Mouse (Mus musculus): Measurements from ENCODE around the gene F3.
A peak's percentile ranks its signal among the peaks of the same experiment; 100 is the strongest.
"Not testable (repeated sequence)": the region's sequence is repeated elsewhere in the genome, so short reads cannot be mapped to it uniquely, and the experiment has no call there.

The F3 gene

DNA sequence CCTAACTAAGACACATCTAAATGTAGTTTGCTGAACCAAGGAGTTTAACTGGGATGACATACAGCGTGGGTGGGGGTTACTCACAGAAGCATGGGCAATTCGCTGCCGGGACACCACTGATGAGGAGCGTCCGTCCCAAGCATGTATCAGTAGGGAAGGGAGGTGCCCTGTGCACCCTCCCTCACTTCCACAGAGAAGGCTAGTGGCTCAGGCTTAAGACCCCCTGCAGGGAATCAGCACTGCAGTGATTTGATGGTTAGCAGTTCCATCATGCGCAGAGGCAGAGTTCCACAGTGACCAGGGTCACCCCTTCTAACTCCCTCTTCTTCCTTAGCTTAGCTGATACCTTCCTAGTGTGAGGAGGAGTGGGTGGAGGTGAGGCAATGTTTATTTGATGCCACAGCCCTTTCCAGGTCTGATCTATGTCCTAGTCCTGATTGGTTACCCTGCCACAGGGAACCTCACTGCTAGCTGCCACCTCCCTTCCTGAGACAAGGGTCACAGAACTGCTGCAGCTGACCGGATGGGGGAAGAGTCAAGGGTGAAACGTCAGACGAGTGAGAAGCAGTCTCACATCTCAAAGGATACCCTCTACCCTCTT, 15.5 kb downstream of the F3 start:
- DNase-seq (ENCODE audit: low spot score in 2 of 2) = no peak

DNA sequence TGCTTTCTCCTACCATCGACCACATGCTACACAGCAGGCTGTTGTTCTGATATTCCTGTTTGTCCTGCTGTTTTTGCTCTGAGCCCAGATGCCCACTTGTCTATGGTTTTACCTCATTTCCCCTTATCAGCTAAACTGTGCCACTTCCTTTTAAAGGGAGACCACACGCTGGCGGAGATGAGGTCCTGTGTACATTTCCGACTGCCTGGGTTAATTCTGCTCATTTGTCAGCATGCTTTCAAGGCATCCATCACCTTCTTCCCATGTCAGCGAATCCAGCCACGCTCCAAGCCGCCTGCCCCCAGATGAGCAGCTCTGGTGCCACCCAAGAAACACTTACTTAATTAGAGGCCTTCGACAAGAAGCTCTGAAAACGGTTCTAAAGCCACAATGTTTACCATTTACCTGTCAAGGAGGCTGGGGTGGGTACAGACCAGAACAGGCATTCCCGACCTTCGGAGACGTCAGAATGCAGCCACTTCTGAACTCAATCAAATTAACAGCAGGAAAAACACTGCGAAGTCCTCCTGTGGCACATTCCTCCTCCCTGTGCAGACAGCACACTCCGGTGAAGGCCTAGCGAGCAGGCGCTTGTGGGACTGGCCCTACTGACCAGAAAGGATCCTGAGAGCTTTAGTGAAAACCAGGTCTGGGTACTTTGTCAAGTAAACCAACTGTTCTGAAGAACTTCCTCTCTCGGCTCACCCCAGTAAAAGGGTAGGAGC, 16.3 kb downstream of the F3 start:
- DNase-seq (ENCODE audit: low spot score in 2 of 2) = no peak

DNA sequence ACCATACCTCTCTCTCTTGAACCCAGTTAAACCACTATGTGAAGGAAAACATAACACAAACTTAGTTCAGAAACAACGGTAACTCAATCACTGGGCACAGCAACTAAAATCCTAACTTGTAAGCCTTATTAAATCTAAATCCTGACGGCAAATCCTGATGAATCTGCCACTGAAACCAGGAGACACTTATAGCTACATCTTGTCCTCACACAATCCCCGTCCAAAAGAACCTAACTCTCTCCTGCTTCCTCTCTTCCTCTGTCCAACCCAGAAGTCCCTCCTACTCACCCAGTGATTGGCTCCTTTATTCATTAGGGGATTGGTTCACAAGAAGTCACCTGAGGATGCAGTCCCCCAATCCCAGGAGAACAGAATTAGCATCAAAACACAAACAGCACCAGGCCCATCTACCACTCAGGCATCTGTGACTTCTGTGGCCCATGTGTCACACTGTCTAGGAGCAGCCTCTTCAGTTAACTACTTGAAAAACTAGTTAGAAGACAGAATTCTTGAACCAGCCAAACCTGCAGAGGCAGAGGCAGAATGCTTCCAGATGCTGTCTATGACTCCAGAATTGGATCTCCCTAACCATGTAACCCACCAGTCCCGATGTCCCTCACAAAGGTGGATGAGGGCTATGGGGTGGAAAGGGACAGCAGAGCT, 18.0 kb downstream of the F3 start:
- not testable (repeated sequence) for DNase-seq (ENCODE audit: low spot score in 2 of 2)

DNA sequence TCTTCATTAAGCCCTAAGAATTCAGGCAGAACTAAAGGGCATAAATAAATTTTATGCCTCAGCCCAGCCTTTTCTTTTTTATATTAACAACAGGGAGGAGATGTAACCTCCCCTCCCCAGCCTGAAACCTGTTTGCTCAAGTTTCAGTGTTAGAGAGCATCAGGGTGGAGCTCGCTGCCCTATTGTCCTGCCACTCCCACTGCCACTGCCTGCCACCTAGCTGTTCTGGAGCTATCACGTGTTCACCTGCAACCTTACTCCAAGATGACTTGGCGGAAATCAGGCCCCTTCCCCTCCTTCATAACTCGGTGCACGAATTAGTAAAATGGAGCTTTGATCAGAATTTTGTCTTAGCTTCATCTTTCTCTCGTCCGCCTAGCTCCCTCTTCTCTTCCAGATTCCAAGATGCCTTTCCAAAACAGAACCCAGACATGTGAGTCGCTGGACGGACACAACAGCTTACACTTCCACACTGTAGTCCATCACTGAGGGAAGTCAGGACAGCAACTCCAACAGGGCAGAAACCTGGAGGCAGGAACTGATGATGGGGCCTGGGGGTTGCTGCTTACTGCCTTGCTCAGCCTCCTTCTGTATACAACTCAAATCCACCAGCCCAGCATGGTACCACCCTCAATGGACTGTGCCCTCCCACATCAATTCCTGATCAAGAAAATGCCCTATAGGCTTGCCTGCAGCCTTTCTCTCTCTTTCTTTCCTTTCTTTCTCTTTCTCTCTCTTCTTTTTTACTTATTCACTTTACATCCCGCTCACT, 31.2 kb downstream of the F3 start:
- not testable (repeated sequence) for DNase-seq (ENCODE audit: low spot score in 2 of 2)

DNA sequence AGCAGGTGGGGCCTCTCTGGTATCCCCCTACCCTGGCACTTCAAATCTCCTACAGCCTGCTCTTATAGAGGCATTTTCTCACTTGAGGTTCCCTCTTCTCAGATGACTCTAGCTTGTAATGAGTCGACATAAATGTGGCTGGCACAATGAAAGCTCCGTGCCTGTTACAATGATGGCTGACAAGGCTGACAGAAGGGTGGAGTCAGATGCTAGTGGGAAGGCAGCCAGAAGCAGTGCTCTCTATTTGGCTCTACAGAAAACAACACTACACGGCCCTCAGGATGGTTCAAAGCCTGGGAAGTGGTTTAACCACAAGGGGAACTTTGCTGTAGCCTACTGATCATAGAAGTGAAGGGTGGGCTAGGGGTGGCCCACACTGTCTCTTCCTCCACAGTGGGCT, 31.8 kb downstream of the F3 start:
- no peak for DNase-seq (ENCODE audit: low spot score in 2 of 2)

DNA sequence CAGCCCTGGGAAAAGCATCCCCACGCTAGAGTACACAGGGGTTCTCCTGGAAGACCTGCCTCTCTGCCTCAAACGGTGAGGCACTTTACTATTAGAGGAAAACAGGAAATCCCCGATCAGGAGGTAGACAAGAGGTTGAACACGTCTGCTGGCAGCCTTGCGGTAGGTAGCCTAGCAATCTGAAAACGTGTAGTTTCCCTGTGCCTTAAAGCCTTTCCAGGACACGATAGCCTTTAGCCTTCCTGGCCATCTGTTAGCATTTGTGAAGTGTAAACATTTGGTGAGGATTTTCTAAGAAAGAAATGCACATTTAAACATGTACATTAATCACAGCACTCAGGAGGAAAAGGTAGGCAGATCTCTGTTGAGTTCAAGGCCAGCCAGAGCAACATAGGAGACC, 35.0 kb downstream of the F3 start:
- no peak for DNase-seq (ENCODE audit: low spot score in 2 of 2)

DNA sequence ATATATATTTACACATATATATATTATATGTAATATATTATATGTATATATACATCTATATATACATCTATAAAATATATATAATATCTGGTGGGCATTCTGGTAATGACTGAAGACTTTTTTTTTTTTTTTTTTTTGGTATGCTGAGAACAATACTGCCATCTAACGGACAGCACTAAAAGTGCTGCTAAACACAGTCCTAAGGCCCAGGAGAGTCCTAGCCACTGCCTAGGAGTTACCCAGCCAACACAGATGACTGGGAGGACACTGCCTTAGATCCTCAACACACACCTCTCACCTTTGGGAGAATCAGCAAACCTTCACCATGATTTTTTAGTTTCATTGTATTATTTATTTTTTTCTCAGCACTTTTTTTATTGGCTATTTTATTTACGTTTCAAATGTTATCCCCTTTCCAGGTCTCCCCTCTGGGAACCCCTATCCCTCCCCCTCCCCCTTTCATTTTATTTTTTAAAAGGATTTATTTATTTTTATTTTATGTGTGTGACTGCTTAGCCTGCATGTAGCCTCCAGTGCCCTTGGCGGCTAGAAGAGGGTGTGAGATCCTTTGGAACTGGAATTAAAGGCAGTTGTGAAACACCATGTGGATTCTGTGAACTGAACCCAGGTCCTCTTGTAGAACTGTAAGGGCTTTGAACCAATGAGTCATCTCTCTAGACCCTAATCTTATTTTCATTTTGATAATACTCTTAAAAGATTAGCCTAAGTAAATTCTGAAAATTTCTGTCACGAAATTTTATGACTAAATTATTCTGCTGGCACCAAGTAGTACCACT, 38.9 kb downstream of the F3 start:
- no peak for DNase-seq (ENCODE audit: low spot score in 2 of 2)

DNA sequence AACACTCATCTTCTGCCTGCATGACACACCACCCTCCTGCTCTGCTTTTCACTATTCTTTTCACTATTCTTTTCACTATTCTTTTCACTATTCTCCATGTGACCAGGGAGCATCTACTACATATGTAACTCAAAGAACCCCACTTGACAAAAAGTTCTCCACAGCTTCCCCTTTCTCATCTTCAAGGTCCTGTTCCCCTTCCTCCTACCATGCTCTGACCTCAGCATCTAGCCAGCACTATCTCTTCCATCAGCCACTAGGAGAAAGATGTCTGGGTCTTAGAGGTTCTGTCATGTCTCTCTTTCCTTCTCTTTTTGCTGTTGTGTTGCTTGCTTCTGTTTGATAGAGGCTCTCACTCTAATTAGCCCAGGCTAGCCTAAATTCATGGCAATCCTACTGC, 42.7 kb downstream of the F3 start:
- no peak for DNase-seq (ENCODE audit: low spot score in 2 of 2)

DNA sequence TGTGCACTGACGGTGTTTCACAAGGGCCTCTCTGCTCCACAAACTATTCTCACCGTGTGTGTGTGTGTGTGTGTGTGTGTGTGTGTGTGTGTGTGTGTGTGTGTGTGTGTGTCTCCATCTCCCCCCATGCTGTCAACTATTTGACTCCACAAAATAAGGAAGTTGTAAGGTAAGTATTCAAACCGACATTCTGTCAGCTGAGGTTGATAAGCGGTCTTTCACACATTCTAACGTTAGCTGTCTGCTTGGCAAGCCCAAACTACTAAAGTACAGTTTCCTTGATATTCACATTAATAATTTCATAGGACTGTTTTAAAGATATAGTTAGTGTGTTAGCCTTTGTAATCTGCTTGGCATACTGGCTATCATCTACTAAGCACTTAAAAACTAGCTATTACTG, 43.5 kb downstream of the F3 start:
- no peak for DNase-seq (ENCODE audit: low spot score in 2 of 2)

DNA sequence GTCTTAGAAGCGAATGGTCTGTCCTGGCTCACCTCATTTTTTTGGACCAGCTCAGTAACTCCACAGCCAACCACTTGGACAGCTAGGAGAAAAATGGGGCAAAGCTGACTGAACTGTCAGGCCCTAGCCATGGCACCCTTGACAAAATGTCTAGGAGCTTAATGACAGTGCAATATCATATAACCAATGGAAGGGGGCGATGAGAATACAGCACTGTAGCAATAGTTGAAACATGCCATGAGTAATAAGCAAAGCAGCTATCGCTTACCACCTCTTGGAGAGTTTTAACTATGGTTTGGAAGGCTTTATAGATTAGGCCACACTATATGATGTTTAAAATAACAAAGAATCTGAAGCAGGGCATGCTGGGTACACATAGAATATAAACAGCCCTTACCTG, 45.4 kb downstream of the F3 start:
- DNase-seq (ENCODE audit: low spot score in 2 of 2) = no peak

DNA sequence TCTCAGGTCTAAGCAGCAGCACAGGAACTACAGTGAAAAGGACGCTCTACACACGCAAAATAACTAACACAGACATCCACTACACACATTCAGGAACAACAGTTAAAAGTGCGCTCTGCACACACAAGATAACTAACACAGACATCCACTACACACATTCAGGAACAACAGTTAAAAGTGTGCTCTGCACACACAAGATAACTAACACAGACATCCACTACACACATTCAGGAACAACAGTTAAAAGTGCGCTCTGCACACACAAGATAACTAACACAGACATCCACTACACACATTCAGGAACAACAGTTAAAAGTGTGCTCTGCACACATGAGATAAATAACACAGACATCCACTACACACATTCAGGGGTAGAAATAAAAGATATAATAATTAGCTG, 50.0 kb downstream of the F3 start:
- DNase-seq (ENCODE audit: low spot score in 2 of 2) = not testable (repeated sequence)

DNA sequence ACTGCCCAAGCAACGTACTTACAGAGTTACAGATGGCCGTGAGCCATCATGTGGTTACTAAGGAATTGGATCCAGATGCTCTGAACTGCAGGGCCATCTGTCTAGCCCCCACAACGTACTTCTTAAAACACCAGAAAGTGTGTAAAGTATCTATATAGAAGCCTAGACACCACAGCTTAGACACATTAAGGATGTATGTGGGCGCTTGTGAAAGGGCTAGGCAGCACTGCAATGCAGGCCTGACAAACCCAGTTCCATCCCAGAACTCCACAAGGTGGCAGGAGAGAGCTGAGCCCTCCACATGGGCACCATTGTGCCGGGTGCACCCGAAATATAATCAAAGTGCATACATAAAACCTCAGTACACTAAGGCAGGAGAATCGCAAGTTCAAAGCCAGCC, 54.6 kb downstream of the F3 start:
- peak in 1 of 2 experiments; percentile 23 for DNase-seq (ENCODE audit: low spot score in 2 of 2)

DNA sequence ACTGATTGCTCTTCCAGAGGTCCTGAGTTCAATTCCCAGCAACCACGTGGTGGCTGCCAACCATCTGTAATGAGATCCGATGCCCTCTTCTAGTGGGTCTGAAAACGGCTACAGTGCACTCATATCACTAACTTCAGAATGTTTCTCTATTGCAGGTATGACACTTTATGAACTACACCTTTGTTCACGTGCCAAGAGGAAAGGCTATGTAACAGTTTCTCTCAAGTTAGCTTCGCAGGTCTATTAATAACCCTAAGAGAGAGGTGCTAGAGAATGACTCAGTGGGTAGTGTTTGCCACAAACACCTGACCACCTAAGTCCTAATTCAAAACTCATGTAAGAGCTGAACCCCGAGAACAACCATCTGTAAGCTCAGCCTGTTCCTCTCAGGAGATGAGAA, 59.7 kb downstream of the F3 start:
- DNase-seq (ENCODE audit: low spot score in 2 of 2) = no peak

Data from heart, adult 9 months (tissue).